Mouse (Mus musculus) limb, embryonic 15.5 days (tissue): Measurements from ENCODE around the gene A4galt. TPM values are rescaled to one million over a fixed set of nuclear protein-coding genes. Genes with fewer than 3 reads are reported as not detected.

Experiments
- ATAC-seq: fragments of 200-750 bp; cut with Nextera tagmentation; 2 replicates; pipeline ENCODE4 v1.8.0; 2017; ENCODE audit warnings: low read depth, moderate TSS enrichment; ENCODE audit not compliant: insufficient number of reproducible peaks, low FRiP score, low TSS enrichment
- H3K27ac ChIP-seq: fragments of 300-500 bp; sonication (generic); 2 replicates; pipeline ENCODE4 v1.5.1; 2015; ENCODE audit warnings: moderate library complexity, mild to moderate bottlenecking, inconsistent platforms
- H3K27me3 ChIP-seq: fragments of 300-500 bp; sonication (generic); 2 replicates; pipeline ENCODE4 v1.6.1; 2015; ENCODE audit warnings: inconsistent platforms
- H3K36me3 ChIP-seq: fragments of 300-500 bp; sonication (generic); 2 replicates; pipeline ENCODE4 v1.6.1; 2015; ENCODE audit warnings: inconsistent platforms
- H3K4me1 ChIP-seq: fragments of 300-500 bp; sonication (generic); 2 replicates; pipeline ENCODE4 v1.6.1; 2015; ENCODE audit warnings: inconsistent platforms
- H3K4me2 ChIP-seq: fragments of 300-500 bp; sonication (generic); 2 replicates; pipeline ENCODE4 v1.6.1; 2015; ENCODE audit warnings: mild to moderate bottlenecking, inconsistent platforms
- H3K4me3 ChIP-seq: fragments of 300-500 bp; sonication (generic); 2 replicates; pipeline ENCODE4 v1.5.1; 2015; ENCODE audit warnings: mild to moderate bottlenecking, inconsistent platforms
- H3K9ac ChIP-seq: fragments of 300-500 bp; sonication (generic); 2 replicates; pipeline ENCODE4 v1.6.1; 2015; ENCODE audit warnings: inconsistent platforms
- H3K9me3 ChIP-seq: fragments of 300-500 bp; sonication (generic); 2 replicates; pipeline ENCODE4 v1.6.1; 2016; ENCODE audit warnings: inconsistent platforms
- WGBS: fragments of 180-500 bp; shearing (Covaris S2); methylation state at CpG from one replicate; pipeline ENCODE4 v1.1.7; 2015; 5-methylcytosine and 5-hydroxymethylcytosine counted together
- polyA plus RNA-seq: library from polyadenylated mRNA; unstranded; fragments of >200 nt; fragmentation: Nextera tagmentation; extraction: Ambion mirVana; gene quantifications from 2 replicates; pipeline ENCODE4 v1.2.1, GENCODE M21; 2015

A4galt gene
- polyA plus RNA-seq, 1 experiment from 2014 or later, result 5.7 TPM

DNA sequence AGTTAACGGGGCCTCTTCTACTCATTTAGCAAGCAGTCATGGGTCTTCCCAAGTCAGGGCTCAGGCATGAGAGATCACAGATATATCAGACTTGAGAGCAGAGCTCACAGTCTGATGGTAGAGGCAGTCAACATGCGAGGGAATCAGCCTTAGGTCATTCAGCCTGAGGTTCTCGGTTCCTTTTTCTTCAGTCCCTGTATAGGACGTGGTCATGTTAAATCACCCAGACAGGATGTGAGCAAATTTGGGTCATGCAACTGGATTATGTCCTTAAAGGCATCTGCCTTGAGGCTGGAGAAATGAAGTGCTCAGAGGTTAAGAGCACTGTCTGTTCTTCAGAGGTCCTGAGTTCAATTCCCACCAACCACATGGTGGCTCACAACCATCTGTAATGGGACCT is 29.9 kb downstream of the A4galt start:
- Histone ChIP-seq H3K9ac (no peak overlapping the region), H3K27ac (peak overlapping the region; percentile 95; the same call in 1 of the 2 replicates), H3K36me3 (no peaks in the 10 kb centered on the region), H3K9me3 (no peaks in the 10 kb centered on the region), H3K4me3 (no peak overlapping the region), H3K4me1 (peaks cover 42% of the 10 kb centered on the region), H3K4me2 (no peak overlapping the region), H3K27me3 (no peaks in the 10 kb centered on the region)
- no peak for ATAC-seq
- WGBS, result 84% methylated on average over 4 of the region's 4 CpGs

DNA sequence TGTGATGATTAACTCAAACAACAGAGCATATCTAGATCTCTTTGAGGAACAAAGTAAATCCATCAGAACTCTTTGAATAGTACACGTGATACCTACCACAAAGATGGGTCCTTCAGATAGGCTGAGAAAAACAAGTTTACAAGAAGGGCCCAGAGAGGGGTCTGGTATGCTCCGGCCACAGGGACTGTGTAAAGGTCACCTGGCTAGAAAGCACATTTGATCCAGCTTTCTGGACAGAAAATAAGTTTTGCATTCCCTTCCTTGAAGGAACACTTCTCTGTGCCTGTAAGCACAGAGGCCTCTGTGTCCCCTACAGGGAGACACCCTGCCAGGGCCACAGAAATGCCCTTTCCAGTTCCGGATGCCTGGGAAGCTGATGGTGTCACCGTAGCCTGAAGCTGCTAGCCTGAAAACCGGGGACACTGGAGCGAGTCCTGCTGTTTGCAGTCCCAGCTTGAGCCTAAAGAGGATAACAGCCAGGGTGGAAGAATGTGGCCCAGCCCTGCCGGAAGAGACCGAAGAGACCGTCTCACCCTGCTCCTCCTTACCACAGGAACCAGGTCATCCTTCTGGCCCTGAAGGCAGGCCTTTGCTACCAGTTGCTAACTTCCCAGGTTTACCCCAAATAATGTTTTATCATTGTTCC is 31.1 kb downstream of the A4galt start:
- H3K27me3 ChIP-seq, result no peaks in the 10 kb centered on the region
- 69% methylated on average over 9 of the region's 9 CpGs for WGBS

DNA sequence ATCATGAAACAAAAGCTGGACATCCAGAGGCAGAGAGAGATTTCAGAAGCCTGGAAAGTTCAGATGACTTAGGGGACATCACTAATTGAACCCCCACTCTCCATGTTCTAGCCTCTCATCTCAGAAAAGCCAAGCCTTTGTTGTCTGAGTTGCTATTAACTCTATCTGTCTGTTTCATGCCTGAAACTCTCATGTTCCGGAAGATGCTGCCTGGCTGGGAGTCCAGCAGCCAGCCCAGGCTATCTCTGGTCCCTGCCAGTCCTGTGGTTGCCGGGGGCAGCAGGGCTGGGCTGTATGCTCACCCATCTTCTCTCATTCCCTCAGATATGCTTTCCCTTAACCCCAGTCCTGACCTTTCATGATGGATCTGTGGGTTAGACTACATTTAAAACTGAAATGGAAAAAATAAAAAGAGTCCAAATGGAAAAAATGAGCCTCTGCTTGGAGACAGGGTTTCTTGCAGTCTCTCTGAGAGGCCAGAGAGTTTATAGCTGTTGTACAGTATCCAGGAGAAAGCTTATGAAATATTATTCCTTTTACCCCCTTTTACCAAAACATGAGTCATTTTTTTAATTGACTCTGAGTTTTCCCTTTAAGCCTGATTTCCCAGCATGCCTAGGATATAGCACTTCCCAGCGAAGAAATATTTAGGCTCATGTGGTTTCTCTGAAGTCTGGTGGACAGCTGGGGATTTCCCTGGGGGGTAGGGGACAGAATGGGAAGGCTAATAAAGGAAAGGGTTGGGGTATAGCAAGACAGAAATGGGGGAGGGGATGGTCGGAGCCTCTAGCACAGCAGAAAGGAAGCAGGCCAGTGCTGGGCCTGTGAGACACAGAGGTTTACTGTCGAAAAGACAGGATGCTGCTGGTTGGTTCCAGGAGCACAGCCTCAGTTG is 36.0 kb downstream of the A4galt start:
- H3K27me3 ChIP-seq, result no peaks in the 10 kb centered on the region
- WGBS, result 19% methylated on average over 5 of the region's 5 CpGs
- H3K4me1 ChIP-seq, result peaks cover 15% of the 10 kb centered on the region
- no peak overlapping the region for H3K4me2 ChIP-seq
- no peak overlapping the region for H3K4me3 ChIP-seq
- H3K27ac ChIP-seq, result peak overlapping the region; percentile 93
- ATAC-seq, result peak; percentile 86
- no peaks in the 10 kb centered on the region for H3K9me3 ChIP-seq
- no peak overlapping the region for H3K9ac ChIP-seq
- no peaks in the 10 kb centered on the region for H3K36me3 ChIP-seq

More for the DNA sequence above, 31.1 kb downstream of the A4galt start:
- ATAC-seq, result no peak
- H3K9me3 ChIP-seq, result no peaks in the 10 kb centered on the region
- peaks cover 44% of the 10 kb centered on the region for H3K4me1 ChIP-seq
- no peaks in the 10 kb centered on the region for H3K36me3 ChIP-seq
- H3K27ac ChIP-seq, result no peak overlapping the region
- H3K4me3 ChIP-seq, result no peak overlapping the region
- no peak overlapping the region for H3K4me2 ChIP-seq
- no peak overlapping the region for H3K9ac ChIP-seq

DNA sequence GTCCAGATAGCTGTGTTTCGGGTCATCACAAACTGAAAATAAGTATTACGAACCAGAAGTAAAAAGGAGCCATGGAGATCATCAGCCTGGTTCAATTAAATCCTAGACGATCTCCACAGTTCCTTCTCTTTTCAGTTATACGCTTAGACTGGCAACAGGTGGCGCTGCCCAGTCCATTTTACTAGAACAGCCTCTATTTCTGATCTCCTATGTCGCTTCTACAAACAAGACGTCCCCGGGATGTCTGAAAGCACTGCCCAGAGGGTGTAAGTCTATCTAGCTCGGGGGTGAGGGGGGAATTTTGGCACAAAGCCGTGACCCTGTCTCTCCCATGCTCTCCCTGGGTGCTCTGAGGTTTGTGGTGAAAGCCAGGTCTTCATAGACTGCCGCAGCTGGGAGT is 41.3 kb downstream of the A4galt start:
- Histone ChIP-seq H3K9ac (0 out of 2 replicates have a peak overlapping the region, but pooled peaks have one; percentile 3), H3K4me2 (peak overlapping the region; percentile 57), H3K9me3 (no peaks in the 10 kb centered on the region), H3K27ac (peak overlapping the region; percentile 71), H3K27me3 (no peaks in the 10 kb centered on the region), H3K36me3 (no peaks in the 10 kb centered on the region), H3K4me3 (peak overlapping the region; percentile 32), H3K4me1 (peaks cover 23% of the 10 kb centered on the region)
- peak; percentile 59; the same call in 1 of the 2 replicates for ATAC-seq
- 14% methylated on average over 11 of the region's 11 CpGs for WGBS

DNA sequence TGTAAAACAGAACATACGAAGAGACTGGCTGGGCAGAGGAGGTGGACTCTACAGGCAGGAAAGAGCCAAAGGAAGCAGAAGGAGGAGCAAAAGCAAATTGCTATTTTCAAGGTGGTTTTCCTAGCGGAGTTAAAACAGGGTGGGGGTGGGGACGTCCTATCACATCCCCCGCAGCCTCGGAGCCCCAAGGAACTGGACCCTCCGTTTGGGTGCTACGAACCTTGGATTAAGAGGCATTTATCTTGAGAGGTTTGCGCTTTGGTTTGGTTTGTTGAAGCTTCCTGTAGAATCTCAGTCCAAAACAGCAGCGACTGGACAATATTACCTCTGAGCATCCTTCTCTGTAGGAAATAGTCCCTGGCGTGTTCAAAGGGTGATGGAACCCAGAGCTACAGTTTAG is 41.9 kb downstream of the A4galt start:
- 0 out of 2 replicates have a peak overlapping the region, but pooled peaks have one; percentile 3 for H3K9ac ChIP-seq
- ATAC-seq, result no peak

DNA sequence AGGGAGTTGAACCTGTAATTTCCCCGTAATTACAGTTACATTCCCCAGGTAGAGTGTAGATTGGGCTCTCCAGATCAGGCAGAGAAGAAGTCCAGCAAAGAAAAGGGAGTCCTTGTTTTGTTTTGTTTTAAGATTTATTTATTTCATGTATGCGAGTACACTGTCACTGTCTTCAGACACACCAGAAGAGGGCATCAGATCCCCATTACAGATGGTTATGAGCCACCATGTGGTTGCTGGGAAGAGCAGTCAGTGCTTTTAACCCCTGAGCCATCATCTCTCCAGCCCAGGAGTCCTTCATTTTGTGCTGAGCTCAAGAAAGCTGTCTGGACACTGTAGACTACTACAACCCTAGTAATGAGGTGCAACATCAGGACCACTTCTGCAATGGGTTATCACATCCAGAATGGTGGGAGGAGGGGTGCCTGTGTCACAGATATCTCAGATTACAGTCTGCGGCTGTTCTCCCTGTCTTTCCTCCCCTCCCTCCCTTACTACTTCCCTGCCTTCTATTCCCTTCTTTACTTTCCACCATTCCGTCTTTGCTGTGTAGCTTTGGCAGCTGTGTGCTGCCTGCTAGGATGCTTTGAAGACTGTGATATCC is 42.4 kb downstream of the A4galt start:
- Histone ChIP-seq H3K27ac (peak overlapping the region; percentile 71), H3K4me2 (peak overlapping the region; percentile 57), H3K4me1 (peaks cover 30% of the 10 kb centered on the region), H3K27me3 (no peaks in the 10 kb centered on the region), H3K4me3 (peak overlapping the region; percentile 32), H3K9ac (0 out of 2 replicates have a peak overlapping the region, but pooled peaks have one; percentile 3), H3K36me3 (no peaks in the 10 kb centered on the region), H3K9me3 (no peaks in the 10 kb centered on the region)
- WGBS, result 33% methylated on average over 4 of the region's 4 CpGs
- ATAC-seq, result no peak

More for the DNA sequence above, 41.9 kb downstream of the A4galt start:
- H3K27me3 ChIP-seq, result no peaks in the 10 kb centered on the region
- H3K9me3 ChIP-seq, result no peaks in the 10 kb centered on the region
- no peaks in the 10 kb centered on the region for H3K36me3 ChIP-seq
- H3K4me2 ChIP-seq, result peak overlapping the region; percentile 57
- H3K27ac ChIP-seq, result peak overlapping the region; percentile 71
- H3K4me1 ChIP-seq, result peaks cover 25% of the 10 kb centered on the region
- peak overlapping the region; percentile 32 for H3K4me3 ChIP-seq
- WGBS, result 14% methylated on average over 10 of the region's 10 CpGs

DNA sequence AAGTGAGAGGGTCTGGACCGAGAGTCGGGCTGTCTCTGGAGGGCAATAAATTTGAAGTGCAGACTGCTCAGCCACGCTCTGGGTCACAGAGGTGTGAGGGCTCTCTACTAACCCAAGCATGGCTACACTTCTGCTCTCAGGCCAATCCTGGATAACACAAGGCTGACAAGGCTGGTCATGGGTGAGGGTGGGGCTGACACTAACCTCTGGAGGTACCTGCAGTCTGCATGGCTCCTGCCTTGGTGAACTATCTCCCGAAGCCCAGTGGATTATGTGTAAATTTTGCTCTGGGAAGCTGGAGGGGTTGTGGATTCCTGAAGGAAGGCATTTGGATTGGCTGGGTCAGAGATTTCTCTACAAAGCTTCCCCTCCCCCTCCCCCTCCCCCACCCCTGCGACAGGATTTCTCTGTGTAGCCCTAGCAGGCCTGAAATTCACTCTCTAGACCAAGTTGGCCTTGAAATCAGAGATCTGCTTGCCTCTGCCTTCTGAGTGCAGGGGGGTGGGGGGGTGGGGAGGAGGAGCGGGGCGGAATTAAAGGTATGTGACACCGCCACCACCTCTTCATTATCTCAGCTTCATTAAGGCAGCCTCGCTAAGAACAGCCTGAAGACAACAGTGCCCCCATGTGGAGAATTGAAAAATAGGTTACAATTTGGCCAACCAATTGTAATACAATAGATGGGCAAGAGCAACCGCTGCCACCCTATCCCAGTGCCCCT is 46.7 kb downstream of the A4galt start:
- H3K36me3 ChIP-seq, result no peaks in the 10 kb centered on the region
- no peak overlapping the region for H3K4me3 ChIP-seq
- H3K27ac ChIP-seq, result no peak overlapping the region
- 0 out of 2 replicates have a peak, but pooled peaks have one; percentile 52 for ATAC-seq
- H3K4me1 ChIP-seq, result peaks cover 26% of the 10 kb centered on the region
- H3K9me3 ChIP-seq, result no peaks in the 10 kb centered on the region
- WGBS, result 16% methylated on average over 10 of the region's 10 CpGs
- peak overlapping the region; percentile 19; the same call in 1 of the 2 replicates for H3K4me2 ChIP-seq
- H3K27me3 ChIP-seq, result no peaks in the 10 kb centered on the region
- H3K9ac ChIP-seq, result no peak overlapping the region

DNA sequence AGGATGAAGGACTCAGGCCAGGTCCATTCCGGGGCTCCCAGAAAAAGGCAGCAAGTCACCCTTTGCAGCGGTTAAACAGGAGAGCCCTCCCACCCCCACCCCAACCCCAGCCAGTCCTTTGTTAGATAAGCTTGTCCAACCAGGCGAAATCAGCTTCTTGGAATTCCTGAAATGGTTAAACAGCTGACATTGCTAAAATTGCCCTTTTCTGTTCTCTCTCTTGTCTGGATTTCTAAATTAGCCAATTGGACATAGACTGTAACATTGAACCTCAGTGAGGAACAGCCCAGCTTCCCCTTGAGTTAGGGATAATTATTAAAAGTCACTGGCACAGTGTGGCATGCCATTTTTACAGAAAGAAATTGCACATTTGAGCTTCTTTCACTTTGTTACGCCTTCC is 49.2 kb downstream of the A4galt start:
- Histone ChIP-seq H3K4me2 (no peak overlapping the region), H3K9ac (no peak overlapping the region), H3K9me3 (no peaks in the 10 kb centered on the region), H3K27me3 (no peaks in the 10 kb centered on the region), H3K27ac (no peak overlapping the region), H3K4me1 (peaks cover 10% of the 10 kb centered on the region), H3K36me3 (no peaks in the 10 kb centered on the region), H3K4me3 (no peak overlapping the region)
- 73% methylated on average over 4 of the region's 4 CpGs for WGBS
- no peak for ATAC-seq

DNA sequence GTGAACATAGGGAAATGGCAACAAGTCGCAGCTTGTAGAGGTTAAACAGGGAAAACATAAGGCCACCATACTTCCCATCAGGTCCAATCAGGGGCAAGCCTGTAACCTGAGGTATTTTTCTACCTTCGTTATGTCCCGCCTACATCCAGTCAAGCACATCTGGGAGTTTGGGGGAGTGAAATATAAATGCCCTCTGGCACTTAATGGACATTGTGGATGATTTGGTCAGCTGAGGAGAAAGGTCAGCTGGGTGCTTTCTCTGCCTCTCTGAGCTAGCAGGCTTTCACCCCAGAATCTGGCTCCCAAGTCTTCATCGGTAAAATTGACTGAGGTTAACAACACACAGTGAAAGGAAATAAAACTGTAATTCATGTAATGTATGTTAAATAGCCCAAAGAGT is 58.2 kb downstream of the A4galt start:
- no peaks in the 10 kb centered on the region for H3K4me1 ChIP-seq
- no peak overlapping the region for H3K9ac ChIP-seq
- H3K9me3 ChIP-seq, result no peaks in the 10 kb centered on the region
- no peaks in the 10 kb centered on the region for H3K36me3 ChIP-seq
- ATAC-seq, result no peak
- H3K4me3 ChIP-seq, result no peak overlapping the region
- WGBS, result 91% methylated on average over 4 of the region's 4 CpGs
- no peak overlapping the region for H3K4me2 ChIP-seq
- no peak overlapping the region for H3K27ac ChIP-seq
- no peaks in the 10 kb centered on the region for H3K27me3 ChIP-seq

DNA sequence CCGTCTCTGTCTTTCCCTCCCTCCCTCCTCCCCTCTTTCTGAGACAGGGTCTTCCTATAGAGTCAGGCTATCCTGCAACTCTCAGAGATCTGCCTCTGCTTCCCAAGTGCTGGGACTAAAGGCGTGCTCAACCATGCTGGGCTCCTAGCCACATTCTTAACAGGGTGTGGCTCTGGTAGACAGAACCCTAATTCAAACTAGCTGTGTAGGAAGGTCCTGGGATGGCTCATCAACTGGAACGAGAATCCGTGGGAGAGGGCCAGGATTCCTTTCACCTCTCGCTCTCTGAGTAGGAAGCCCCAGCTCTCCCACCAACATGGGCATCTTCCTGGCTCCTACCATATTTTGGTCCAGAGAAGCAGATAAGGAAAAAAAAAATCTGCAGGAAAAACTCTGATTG is 69.2 kb downstream of the A4galt start:
- no peaks in the 10 kb centered on the region for H3K9me3 ChIP-seq
- WGBS, result 53% methylated on average over 5 of the region's 5 CpGs
- no peak overlapping the region for H3K4me3 ChIP-seq
- no peak for ATAC-seq
- no peaks in the 10 kb centered on the region for H3K4me1 ChIP-seq
- H3K27ac ChIP-seq, result no peak overlapping the region
- H3K36me3 ChIP-seq, result no peaks in the 10 kb centered on the region
- H3K9ac ChIP-seq, result no peak overlapping the region
- H3K27me3 ChIP-seq, result no peaks in the 10 kb centered on the region
- no peak overlapping the region for H3K4me2 ChIP-seq

DNA sequence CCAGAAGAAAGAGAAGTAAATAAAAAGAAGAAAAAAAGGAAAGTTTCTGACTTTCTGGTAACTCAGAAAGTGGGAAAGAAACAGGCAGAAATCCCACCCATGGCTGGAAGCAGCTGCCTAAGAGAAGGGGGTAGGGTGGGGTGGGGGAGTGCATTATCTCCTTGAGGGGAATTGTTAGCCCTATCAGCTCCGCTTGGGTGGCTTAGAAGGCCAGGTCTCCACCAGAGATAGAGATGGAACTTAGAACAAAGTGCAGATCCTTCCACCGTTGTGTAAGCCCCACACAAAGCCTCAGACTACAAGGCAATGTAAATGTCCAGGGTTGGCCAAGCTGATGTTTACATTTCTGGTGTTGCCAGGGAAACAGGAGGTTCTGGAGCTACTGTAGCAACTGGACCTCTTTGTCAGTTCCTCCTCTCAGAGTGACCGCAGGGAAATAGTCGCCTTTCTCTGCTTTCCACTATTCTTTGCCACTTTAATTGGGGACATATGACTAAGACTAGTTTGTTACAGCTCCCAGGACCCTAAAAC is 69.7 kb downstream of the A4galt start:
- Histone ChIP-seq H3K4me3 (no peak overlapping the region), H3K4me1 (no peaks in the 10 kb centered on the region), H3K27me3 (no peaks in the 10 kb centered on the region), H3K9ac (no peak overlapping the region), H3K36me3 (no peaks in the 10 kb centered on the region), H3K4me2 (no peak overlapping the region), H3K27ac (no peak overlapping the region), H3K9me3 (no peaks in the 10 kb centered on the region)
- 60% methylated on average over 4 of the region's 4 CpGs for WGBS
- no peak for ATAC-seq
